Mouse (Mus musculus): ENCODE results near the gene Foxe1.

Gene Foxe1

GRCm38 (mm10) chr4:46343596-46344260 lies at the start of gene Foxe1:
Gene Foxe1 (plus strand): TSS chr4:46343609.
- no peak for DNase-seq

- peak; percentile 39 for DNase-seq
These were observed 39.3 kb upstream of the Foxe1 start for GRCm38 (mm10) chr4:46304071-46304470.

- DNase-seq = peak; percentile 87
These were observed 38.5 kb upstream of the Foxe1 start for GRCm38 (mm10) chr4:46304757-46305384.

DNA sequence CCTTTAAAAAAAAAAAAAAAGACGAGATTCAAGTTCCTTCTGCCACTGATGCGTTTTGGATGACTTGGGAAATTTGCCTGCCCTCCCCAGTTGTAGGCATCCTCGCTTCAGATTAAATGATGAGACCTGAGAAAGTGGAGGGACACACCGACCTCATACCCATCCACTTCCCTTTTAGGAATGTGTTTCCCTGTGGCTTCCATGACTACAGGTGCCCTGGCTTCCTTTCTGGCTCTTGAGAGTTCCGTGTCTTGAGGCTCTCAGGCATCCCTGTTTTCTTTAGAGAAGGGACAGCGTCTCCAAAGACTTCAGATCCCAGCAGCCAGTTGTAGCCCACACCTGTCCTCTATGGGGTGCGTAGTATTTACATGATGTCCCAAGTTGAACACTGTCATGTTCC lies 38.0 kb upstream of the Foxe1 start:
- no peak for DNase-seq

DNA sequence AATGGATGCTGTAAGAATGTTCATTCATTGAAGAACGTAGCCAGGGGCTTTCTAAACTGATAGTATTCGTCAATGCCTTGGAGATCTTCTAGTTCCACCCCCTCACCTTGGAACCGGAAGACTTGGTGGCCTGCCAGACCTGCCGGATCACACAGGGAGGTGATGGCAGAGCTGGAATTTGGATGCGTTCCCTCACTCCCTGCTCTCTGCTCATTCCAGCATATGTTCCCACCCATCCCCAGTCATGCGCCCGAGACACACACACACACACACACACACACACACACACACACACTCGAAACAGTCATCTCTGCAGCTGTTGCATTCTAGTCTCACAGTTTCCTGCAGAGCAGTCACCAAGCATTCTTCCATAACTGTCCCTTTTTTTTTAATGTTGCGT lies 36.1 kb upstream of the Foxe1 start:
- no peak for DNase-seq

DNA sequence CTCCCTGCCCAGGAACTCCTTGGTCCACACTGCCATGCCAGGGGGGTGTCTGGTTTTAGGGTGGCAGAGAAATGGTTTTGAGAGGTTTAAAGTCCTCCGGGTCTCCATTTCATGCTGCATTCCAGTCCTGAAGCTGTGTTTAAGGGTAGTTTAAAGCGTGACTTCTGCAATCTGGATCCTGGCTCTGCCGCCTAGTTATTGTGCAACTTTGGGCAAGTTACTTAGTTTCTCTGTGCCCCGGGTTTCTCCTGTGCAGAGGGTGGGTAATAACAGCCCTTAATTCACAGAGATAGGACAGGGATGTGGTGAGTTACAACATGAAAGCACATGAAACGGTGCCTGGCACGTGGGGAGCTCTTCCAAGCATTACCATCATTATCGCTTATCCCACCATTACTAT lies 35.5 kb upstream of the Foxe1 start:
- no peak for DNase-seq

GRCm38 (mm10) chr4:46311631-46312030 lies 31.8 kb upstream of the Foxe1 start:
- no peak for DNase-seq

GRCm38 (mm10) chr4:46321730-46322389 lies 21.5 kb upstream of the Foxe1 start:
- peak; percentile 74 for DNase-seq

DNA sequence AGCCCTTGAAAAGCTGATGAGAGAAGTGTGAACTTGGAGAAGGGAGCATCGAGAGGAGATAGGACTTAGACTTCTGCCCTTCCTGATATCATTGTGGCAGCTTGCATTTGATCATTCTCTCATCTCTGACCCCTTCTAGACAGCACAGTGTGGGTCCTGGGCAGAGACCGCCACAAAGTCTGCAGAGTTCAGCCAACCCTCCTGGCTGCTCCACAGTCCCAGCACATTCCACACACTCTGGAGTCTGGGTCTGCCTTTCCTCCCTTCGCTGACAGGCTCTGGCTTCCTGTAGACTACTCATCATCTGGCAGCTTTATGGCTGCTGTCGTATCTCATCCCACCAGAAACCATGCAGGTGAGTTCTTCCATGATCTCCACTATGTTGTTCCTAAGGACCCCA lies 20.7 kb upstream of the Foxe1 start:
- no peak for DNase-seq

DNA sequence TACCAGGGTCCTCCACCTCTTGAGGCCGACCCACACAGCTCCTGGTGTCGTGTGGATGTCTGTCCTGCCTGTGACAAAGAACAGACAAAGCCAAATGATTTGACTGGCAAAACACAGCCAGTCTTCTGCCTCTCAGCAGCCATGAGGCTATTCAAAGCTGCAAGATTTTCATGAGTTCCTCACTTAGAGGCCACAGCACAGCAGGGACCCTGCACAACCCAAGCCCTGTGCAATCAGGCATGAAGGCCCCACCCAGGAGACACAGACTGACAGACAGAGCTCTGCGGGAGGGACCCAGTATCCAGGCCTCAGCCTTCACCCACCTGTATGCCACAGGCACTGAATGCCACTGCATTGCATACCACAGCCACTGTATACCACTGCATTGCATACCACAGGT lies 14.5 kb upstream of the Foxe1 start:
- DNase-seq = peak; percentile 51

DNA sequence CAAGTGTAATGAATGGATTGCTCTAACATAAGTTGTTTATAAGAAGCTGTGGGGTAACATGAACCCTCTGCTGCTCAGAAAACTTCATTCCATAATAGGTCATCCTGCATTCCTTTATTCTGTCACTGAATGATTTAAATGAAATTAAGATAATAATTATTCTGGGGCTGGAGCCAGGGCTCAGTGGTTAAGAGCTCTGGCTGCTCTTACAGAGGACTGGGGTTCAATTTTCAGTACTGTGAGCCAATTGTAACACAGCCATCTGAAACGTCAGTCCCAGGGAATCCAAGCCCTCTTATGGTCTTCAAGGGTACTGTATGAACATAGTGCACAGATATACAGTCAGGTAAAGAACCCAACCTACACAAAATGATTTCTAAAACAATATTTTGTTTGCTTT lies 7.6 kb upstream of the Foxe1 start:
- DNase-seq = no peak

DNA sequence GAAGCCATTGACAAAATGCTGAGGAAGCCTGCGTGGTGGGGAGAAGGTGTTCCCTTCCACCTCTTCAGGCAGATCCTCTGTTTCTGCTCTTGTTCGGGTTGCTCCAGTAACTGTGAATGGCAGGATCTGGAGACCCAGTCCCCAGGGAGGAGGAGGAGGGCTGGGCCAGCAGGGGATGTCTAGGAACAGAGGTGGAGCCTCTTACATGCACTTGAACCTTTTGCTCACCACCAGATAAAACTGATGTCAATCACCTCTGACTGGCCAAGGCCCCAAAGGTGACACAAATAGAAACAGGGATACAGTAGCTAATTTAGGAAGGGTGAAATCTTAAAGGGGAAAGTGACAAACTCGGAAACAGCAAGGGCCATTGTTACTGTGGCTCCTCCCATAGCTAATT lies 5.4 kb upstream of the Foxe1 start:
- DNase-seq = peak; percentile 52

- peak; percentile 8 for DNase-seq
These were observed 4.4 kb upstream of the Foxe1 start for GRCm38 (mm10) chr4:46339026-46339425.

DNA sequence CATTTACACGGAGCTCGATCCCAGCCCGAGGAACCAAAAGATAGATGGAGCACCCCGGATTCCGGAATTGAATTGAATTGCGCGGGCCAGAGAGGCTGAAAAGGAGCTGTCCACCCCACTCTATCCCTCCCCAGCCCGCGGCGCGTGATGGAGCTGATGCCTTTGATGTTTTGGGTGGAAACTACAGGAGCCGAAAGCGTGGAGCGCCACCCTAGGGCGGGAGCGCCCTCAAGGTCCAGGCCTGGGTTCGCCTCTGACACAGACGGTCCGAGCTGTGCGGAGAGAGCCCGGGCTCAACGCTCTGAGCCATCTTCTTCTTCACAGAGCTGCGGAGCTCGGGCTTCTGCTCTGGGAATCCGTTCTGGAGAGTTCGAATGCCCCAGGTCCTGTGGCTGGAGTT lies 3.8 kb upstream of the Foxe1 start:
- DNase-seq = peak; percentile 32

DNA sequence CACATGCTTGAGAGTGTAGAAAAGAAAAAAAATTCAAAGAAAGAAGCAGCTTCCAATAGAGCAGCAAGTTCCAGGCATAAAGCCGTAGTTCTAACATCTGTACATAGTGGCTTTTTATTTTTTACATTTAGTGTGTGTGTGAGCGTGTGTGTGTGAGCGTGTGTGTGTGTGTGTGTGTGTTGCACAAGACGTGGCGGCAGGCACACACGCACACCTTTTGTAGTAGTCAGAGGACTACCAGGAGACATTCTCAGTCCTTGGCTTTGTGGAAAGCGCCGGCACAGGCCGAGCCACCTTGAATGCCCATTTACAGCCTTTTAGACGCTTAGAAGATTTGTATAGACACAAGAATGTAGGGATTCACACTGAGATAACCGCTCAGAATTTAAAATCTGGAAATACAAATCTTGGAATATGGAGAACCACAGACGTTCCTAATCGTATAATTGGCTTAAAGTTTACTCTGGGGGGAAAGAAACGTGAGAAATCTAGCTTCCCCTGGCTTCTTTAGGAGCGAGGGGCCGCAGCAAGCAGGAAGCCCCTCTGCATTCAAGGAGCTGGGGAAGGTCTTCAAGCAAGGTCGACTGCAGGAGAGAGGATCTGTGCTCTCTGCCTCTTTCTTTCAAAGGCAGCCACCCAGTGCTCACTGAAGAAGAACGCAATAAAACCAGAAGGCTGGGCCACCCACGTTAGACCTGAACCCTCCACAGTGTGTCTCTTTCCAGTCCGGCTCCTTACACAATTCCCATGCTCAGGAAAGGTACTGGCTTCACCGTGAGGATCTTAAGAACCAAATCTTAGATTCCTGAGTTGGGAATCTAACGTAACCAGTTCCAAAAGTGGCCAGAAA lies 1.4 kb upstream of the Foxe1 start:
- peak; percentile 11 for DNase-seq

- peak; percentile 65 for DNase-seq
These were observed 610 bp upstream of the Foxe1 start for GRCm38 (mm10) chr4:46342711-46343286.

- peak; percentile 63 for DNase-seq
These were observed 879 bp downstream of the Foxe1 start for GRCm38 (mm10) chr4:46344288-46344687.

GRCm38 (mm10) chr4:46345056-46345772 lies 1.8 kb downstream of the Foxe1 start:
- peak; percentile 23 for DNase-seq

- no peak for DNase-seq
These were observed 2.3 kb downstream of the Foxe1 start for GRCm38 (mm10) chr4:46345773-46346100.

GRCm38 (mm10) chr4:46346221-46346620 lies 2.8 kb downstream of the Foxe1 start:
- DNase-seq = peak; percentile 4

GRCm38 (mm10) chr4:46347141-46347540 lies 3.7 kb downstream of the Foxe1 start:
- DNase-seq = peak; percentile 4

All from retina, postnatal 1 day (tissue).